Mouse (Mus musculus) left cerebral cortex, postnatal 4 days (tissue): ENCODE data around the gene Mospd3. TPM values are rescaled to one million over a fixed set of nuclear protein-coding genes. Genes with fewer than 3 reads are reported as not detected.
"Not testable (repeated sequence)": the region's sequence is repeated elsewhere in the genome, so short reads cannot be mapped to it uniquely, and the experiment has no call there.

Source experiments
- DNase-seq: peaks from one replicate; pipeline ENCODE4 v3.0.0-alpha.2; 2022
- intact Hi-C: fragments of 180-260 bp; cut with DNase I; formaldehyde crosslinking; loops from one replicate; pipeline ENCODE4 v1.15.1; 2025
- total RNA-seq, 2 experiments: library from RNA; stranded (reverse); gene quantifications; 2 replicates each; pipeline ENCODE4 v1.2.3; 2021

The Mospd3 gene
- total RNA-seq, 2 experiments from 2014 or later, result 55.0 to 57.1 TPM

GRCm38 (mm10) chr5:137623937-137624530 lies 23.2 kb upstream of the Mospd3 start:
- intact Hi-C loops, result no loop called here
- DNase-seq, result no peak

- intact Hi-C loops, result no loop called here
- DNase-seq, result no peak
Measured at GRCm38 (mm10) chr5:137615347-137615746, 14.5 kb upstream of the Mospd3 start.

DNA sequence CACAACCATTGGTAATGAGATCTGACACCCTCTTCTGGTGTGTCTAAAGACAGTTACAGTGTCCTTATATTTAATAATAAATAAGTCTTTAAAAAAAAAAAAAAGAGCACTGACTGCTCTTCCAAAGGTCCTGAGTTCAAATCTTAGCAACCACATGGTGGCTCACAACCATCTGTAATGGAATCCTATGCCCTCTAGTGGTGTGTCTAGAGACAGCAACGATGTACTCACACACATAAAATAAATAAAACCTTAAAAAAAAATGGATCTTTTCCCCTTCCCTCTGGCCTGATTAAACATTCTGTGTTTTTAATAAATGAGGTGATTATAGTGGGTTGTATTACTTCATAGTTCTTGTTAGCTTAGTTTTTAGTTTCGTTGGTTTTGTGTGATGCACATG lies 14.1 kb upstream of the Mospd3 start:
- DNase-seq, result not testable (repeated sequence)

GRCm38 (mm10) chr5:137613550-137613949 lies 12.7 kb upstream of the Mospd3 start, which contains the start of gene Pcolce:
Gene Pcolce, minus strand, starts transcription at chr5:137613784.
- DNase-seq, result no peak
- intact Hi-C loops, result no loop called here

More for the DNA sequence above, 14.1 kb upstream of the Mospd3 start:
- intact Hi-C loops, result not testable (repeated sequence)

- intact Hi-C loops, result no loop called here
- no peak for DNase-seq
Measured at GRCm38 (mm10) chr5:137613076-137613475, 12.2 kb upstream of the Mospd3 start.

DNA sequence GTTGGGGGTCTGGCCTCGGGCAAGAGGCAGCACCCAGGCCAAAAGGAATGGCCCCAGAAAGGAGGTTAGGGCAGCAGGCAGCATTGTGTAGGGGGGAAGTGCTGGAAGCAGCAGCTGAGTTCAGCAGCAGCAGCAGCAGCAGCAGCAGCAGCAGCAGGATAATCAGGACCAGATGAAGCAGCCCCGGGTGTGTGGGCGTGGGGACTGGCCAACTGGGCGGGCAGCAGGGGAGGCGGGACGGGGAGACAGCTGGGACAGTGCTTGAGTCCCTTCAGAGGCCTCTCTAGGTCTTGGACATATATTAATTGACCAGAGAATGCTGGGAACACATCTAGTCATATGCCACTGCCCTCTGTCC lies 10.4 kb upstream of the Mospd3 start:
- peak; percentile 35 for DNase-seq
- intact Hi-C loops, result no loop called here

DNA sequence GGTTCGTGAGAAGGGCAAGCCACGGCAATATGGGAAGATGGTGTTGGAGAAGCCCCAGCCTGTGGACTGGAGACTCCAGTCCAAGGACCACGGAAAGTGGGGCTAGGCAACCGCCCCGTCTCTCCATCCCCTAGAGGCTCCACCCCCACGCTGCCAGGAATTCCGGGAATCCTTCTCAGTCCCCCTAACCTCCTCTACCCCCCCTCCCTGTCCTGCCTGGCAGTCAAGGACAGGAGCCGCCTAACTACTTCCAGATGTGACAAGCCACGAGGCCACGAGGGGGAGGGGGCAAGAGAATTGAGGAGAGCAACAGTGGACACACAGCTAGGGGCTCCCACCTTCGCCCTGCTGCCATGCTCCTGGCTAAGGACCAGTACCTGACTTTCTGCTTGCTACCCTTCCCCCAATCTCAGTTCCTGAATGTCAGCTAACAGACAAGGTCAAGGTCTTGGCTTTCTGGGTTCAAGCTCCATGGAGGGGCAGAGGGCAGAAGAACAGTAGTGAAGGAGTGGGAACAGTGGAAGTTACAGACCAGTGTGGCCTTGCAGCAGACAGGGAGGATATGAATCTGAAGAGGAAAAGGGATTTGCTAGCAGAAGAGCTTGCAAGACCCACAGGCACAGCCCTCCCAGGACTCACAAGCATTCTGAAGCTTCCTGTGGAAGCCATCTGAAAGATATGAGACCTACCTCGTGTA lies 9.8 kb upstream of the Mospd3 start:
- intact Hi-C loops, result no loop called here
- DNase-seq, result no peak

DNA sequence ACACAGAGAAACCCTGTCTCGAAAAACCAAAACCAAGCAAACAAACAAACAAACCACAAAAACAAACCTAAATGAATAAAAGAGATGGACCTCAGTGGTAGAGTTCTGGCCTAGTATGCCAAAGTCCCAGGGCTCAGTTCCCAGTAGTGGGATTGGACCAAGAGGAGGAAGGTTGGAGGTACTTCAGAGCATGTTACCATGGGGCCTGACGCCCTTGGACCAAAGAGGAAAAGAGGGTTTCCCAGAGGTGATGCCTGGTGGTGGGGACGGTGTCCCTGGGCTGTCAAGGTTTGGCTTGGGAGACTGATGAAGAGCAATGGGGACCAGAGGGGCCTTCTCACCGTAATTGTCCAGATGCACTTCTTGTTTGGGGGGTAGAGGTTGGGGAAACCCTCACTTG lies 9.2 kb upstream of the Mospd3 start:
- intact Hi-C loops, result no loop called here

GRCm38 (mm10) chr5:137609292-137609691 lies 8.4 kb upstream of the Mospd3 start:
- no peak for DNase-seq
- intact Hi-C loops, result no loop called here

More for the DNA sequence above, 9.2 kb upstream of the Mospd3 start:
- no peak for DNase-seq

- no peak for DNase-seq
- intact Hi-C loops, result no loop called here
Measured at GRCm38 (mm10) chr5:137608654-137609190, 7.9 kb upstream of the Mospd3 start.

- DNase-seq, result no peak
- intact Hi-C loops, result no loop called here
Measured at GRCm38 (mm10) chr5:137607860-137608653, 7.2 kb upstream of the Mospd3 start.

DNA sequence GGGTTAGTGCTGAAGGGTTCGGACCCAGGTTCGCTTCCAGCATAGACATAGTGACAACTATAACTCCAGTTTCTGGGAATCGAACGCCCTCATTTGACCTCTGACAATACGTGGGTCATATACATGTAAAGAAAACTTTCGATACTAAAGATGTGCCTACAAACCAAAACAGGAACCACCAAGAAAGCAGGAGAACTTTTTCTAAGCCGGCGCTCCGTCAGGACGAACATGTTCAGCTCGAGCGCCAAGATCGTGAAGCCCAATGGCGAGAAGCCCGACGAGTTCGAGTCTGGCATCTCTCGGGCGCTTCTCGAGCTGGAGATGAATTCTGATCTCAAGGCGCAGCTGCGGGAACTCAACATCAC lies 489 bp upstream of the Mospd3 start:
- intact Hi-C loops, result no loop called here
- no peak for DNase-seq

GRCm38 (mm10) chr5:137600281-137600618 lies 608 bp downstream of the Mospd3 start:
- intact Hi-C loops, result no loop called here
- no peak for DNase-seq

- intact Hi-C loops, result no loop called here
- DNase-seq, result no peak
Measured at GRCm38 (mm10) chr5:137599600-137599999, 1.3 kb downstream of the Mospd3 start.

DNA sequence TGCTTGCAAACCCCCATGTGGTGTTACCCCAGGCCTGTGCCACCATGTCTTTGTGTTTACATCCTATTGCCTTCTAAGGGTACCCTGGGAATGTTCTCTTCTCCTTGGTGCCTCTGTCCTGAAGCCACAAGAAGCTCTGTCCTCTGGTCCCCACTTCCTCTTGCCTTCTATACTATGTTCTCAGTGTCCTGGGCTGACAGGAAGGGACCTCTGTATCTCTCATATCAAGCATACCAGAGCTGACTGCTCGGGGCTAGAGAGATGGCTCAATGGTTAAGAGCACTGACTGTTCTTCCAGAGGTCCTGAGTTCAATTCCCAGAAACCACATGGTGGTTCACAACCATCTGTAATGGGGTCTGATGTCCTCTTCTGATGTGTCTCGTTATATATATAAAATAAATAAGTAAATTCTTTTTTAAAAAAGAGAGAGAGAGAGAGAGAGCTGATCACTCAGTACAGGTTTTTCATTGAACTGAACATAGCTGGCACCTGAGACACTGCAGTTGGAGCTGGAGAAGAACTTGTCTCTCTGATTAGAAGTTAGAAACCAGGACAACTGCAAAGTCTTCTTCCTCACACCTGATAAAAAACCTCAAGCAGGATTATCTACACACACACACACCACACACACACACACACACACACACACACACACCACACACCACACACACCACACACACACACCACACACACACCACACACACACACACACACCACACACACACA lies 2.6 kb downstream of the Mospd3 start:
- DNase-seq, result no peak
- intact Hi-C loops, result no loop called here

GRCm38 (mm10) chr5:137597625-137598024 lies 3.2 kb downstream of the Mospd3 start:
- intact Hi-C loops, result no loop called here
- no peak for DNase-seq

DNA sequence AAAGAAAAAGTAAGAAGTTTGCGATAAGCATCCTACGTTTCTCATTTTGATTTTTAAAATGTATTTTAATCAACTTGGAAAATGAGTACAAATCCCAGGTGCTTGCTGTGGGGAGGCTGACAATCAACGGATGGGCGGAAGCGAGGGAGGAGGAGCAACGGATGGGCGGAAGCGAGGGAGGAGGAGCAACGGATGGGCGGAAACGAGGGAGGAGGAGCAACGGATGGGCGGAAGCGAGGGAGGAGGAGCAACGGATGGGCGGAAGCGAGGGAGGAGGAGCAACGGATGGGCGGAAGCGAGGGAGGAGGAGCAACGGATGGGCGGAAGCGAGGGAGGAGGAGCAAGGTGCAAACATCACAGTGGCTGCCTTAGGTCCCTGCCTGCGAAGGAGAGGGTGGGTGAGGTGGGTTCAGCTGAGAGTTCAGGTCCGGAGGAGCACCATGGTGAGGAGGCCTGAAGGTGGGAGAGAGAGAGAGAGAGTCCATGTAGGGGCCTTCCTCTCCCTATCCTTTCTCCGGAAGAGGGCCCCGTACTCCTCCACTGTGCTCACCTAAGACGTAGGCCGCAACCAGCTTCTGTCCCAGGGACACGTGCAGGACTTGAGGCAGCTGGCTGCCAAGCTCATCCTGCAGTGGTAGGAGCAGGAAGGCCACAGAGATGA lies 4.1 kb downstream of the Mospd3 start:
- no peak for DNase-seq
- intact Hi-C loops, result no loop called here

- intact Hi-C loops, result no loop called here
Measured at GRCm38 (mm10) chr5:137595921-137596320, 4.9 kb downstream of the Mospd3 start.

DNA sequence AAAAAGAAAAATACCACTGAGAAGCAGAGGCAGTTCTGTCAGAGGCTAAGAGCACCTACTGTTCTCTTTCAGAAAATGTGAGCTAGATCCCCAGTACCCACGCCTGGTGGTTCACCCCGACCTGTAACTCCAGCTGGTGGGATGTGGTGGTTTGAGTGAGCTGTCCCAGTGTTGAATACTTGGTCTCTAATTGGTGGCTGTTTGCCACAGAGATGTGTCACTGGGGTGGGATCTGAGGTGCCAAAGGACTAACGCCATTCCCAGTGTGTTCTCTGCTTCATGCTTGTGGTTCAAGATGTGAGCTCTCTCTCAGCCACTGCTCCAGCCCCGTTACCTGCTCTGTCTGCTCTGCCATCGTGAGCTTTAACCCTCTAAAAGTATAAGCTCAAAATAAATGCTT lies 10.4 kb downstream of the Mospd3 start:
- intact Hi-C loops, result no loop called here

More at GRCm38 (mm10) chr5:137595921-137596320, 4.9 kb downstream of the Mospd3 start:
- DNase-seq, result no peak

GRCm38 (mm10) chr5:137584976-137585375 lies 15.9 kb downstream of the Mospd3 start:
- intact Hi-C loops, result no loop called here
- DNase-seq, result peak; percentile 81

More for the DNA sequence above, 10.4 kb downstream of the Mospd3 start:
- no peak for DNase-seq
